Mouse (Mus musculus): ENCODE measurements around the gene Nek8.

Gene Nek8

DNA sequence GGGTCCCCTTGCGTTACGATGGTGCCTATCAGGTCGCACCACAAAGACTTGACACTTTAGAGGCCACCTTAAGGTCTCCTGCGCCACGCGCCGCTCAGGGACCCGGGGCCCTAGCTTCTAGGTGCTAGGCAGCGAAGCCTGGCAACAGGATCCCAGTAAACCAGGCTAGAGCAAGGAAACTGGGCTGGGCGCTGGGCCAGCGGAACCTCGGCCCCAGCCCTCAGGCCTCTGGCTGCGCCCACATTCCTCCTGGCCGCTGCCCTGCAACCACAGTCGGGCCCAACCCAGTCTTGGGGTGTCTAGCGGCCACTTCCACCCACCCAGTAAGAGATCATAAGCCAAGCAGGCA is 10.7 kb downstream of the Nek8 start:
- DNase-seq: peak; percentile 79

DNA sequence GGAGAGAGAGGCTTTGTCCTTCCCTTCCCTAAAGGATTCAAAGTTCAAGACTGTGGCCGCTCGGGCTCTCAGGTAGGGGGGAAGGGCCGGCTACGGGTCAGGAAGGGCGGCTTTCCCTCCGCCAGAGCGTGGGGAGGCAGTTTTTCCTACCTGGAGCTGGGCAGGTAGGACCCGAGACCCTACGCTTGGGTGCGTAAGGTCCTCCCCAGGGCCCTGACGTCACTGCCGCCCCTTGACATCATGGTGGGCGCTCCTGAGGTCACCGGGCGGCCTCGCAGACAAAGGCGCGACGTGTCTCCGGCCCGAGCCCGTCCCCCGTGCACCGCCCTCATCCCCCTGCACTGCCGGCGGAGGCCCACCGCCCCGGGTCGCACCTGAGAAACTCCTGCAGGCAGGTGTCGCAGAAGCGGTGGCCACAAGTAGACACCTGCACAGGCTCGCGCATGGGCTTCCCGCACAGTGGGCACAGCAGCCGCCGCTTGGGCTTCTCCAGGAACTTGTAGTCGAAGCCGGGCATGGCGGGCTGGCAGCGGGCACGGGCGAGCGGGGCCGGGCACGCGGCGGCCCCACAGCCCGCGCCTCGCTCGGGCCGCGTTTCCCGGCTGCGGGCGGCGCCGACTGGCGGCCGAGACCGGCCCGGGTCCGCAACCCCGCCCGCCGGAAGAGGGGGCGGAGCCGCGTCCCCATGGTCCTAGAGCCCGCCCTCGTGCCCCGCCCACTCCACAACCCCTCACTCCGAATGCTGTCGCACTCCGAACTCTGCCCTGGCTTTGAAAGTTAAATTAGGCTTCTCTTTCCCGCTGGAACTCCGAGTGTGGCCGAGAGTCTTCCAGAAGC is 11.3 kb downstream of the Nek8 start, which contains the start of gene Traf4:
TSS of gene Traf4 (minus strand) at position 666 of the 837 bp plus-strand sequence.
- DNase-seq: peak; percentile 90

DNA sequence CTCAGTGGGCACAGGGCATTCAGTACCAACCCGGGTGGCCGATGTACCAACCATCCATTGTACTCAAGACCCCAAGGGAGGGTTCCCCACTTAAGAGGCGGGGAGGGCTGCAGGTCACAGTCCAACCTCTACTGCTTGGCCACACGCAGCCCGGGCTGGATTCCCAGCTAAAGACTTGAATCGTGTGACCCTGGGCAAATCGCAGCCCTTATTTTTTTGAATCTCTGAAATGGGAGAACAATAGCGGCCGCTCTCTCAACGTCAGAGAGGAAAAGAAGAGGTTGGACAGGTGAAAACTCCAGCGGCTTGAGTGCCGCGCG is 11.9 kb downstream of the Nek8 start:
- no peak for DNase-seq

DNA sequence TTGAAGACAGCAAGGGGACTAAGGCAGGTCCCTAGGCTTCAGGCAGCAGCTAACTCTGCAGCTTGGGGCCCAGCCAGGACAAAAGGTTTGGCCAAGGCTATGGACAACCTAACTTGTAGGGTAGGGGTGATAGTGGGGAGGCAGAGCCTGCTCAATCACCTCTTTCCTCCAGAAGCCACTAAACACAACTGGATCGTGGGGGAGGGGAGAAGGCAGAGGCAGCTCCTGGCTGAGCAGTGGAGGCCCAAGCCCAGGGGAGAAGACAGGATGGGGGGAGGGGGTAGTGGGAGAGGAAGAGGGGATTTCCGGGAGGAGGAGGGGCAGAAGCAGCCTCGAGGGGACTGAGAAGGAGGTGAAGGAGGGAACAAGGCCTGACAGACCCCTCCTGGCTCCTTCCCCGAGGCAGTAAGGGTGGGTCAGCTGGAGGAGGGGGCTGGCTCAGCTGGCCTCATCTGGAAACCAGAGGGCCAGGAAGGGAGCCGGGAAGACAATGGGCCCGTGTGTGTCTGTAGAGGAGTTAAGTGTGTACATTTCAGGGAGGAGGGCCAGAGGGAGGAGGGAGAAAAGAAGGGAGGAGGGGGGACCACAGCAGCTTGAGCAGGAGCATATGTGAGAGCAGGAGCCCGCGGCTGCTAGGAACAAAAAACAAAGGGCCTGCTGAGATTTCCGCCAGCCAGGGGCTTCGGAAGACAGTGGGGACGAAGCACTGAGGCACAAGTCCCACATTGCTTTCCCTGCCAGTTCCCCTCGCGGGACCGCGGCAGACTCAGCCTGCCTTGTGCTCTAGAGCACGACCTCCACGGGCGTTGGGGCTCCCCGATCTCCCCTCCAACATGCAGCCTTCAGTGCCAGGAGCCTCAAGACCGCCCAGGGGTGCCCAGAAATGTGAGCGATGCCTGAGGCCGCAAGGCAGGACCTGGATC is 12.5 kb downstream of the Nek8 start:
- DNase-seq: peak; percentile 50

DNA sequence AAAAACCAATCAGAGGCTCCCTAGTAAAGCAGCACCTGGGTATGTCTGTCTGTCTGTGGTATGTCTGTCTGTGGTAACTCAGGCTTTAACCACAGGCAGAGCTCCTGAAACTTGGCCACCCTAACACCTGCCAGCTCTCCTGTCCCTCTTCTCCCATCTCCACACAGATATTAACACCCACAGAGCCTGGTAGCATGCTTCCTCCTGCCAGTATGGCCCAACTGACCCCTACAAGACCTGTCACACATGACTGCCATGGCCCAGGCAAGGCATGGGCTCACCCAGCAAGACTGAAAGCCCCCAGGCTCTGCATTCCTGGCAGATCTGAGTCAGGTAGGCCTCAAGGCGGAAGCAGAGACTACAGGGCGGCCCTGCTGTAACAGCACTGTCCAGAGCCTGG is 13.4 kb downstream of the Nek8 start:
- no peak for DNase-seq

DNA sequence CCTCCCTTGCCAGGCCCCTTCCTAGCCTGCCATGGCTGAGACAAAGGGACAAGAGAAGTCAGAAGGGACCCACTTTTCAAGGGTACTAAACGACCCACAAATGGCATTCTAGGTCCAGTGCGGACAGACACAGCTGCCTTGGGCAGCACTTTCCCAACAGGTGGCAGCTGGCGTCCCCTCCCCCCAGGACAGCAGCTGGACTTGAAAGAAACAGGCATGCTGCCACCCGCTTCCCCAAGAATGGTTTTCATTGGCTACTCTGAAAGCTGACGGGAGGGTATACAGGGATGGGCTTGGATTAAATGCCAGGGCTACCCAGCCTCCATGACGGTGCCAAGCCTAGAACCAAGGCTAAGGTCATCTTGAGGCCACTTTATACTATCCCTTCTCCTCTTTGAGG is 14.0 kb downstream of the Nek8 start:
- DNase-seq: peak; percentile 37

DNA sequence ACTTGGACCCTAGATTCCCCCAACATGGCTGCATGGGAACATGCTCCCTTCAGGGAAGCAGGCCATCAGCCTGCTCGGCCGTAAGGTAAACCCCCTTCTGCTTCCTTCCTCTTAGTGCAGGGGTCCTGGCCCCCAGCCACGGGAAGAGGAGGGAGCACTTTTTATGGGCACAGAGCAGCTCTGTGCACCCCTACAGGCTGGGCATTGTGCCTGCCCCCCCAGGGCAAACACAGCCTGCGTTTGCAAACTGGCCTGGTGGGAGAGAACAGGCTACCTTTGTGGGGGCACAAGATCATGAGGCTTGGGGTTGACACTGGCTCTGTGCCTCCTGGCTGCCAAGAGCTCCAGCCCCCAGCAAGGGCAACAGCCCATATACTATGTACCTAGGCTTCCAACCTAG is 14.5 kb downstream of the Nek8 start:
- no peak for DNase-seq

DNA sequence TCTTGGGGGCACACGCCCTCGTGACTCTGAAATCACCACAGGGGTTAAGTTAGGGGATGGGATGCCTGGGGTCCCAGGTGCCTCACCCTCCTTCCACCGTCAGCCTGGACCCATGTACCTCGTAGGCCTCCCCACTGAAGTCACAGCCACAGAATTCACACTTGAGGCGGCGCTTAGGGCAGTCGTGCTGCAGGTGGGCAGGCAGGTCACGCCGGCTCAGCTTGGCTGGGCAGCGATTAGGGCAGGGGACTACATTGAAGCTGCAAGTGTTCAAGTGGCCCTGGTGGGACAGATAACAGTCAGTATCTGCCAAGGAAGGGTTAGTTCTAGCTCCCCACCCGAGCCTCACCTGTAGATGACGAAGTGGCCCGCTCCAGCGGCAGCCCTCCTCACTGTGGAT is 15.3 kb downstream of the Nek8 start:
- DNase-seq: no peak

DNA sequence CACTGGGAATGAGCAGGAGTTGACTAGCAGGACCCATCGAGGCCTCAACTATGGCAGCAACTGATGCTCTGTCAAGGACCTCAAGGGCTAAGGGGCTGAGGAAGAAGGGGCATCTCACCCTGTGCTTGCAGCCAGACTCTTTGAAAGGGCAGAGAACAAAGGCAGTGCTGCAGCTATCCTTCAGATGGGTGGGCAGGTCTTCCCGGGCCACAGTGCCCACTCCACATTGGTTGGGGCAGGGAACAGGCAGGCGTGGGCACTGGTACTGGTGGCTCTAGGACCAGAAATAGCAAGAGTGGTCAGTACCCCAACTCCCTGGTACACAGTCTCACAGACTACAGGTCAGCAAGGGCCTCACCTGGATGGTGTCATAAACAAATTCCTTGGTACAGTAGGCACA is 15.8 kb downstream of the Nek8 start:
- no peak for DNase-seq

DNA sequence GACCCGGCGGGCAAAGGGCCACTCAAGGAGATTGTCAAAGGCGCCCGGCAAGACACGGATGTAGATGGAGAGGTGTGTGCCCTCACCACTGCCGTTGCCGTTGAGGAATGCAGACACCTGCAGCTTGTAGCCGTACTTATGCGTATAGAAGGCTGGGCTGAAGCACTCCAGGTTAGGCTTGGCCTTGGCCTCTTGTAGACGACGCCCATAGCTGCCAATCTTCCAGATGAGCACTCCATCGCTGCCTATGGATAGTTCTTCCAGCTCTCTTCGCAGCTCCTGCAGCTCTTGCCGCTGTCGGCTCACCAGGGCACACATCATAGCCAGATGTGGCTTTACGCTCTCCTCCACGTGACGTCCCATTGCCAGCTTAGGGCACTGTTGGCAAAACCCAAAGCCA is 16.3 kb downstream of the Nek8 start:
- no peak for DNase-seq

DNA sequence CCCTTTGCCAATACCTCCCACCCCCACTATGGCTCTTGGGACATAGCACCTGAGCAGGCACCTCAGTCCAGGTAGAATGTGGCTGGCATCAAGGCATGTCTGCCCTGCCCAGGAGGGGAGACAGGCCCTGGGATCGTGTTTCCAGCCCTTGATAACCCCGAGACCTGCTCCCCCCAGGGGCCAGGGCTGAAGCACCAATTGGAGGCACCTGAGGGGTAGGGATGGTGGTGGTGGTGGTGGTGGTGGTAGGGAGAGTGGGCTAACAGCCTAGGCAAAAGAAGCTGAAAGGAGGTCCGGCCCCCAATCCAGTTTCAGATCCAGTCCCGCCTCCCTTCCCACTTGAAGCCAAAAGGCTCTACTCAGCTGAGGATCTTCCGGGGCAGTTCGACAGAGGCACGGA is 16.9 kb downstream of the Nek8 start:
- no peak for DNase-seq

DNA sequence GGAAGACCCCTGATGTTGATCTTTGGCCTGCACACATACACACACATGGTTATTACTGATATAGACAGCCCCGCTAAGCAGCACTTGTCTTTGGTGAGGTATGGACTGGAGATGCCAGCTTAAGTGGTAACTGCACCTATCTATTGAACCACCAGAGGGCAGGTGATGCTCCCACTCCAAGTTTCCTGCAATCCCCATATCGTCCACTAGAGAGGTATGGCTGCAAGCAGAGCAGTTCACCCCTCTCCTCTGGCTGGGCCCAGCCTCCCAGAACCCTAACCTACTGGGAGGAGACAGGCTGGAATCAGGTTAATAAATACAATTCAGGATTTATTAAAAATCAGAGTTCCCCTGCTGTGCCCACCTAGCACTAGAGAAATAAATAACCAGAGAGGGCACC is 17.4 kb downstream of the Nek8 start:
- peak; percentile 95 for DNase-seq

DNA sequence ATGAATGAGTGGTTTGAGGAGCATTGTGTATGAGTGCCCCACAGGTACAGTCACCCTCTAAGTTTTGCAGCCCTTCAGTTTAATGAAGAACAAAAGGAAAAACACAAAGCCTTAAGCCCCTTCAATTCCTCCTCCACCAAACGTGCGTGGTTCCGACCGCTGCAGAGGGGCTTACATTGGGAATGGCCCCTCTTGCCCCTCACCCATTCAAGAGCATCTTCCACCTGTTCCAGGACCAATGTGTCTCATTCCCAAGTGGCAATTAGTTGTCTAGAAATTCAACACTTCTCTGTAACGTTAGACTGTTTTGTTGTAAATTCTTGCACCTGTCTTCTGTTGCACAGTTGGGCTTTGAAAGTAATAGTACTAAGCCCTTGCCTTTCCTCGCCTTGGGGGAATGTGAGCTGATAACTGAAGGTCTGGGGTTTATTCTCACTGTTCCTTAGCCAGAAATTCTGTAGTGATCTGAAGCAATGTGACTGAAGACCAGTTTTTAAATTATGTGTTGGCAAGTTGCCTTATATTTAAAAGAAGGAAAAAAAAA is 20.2 kb downstream of the Nek8 start:
- no peak for DNase-seq

DNA sequence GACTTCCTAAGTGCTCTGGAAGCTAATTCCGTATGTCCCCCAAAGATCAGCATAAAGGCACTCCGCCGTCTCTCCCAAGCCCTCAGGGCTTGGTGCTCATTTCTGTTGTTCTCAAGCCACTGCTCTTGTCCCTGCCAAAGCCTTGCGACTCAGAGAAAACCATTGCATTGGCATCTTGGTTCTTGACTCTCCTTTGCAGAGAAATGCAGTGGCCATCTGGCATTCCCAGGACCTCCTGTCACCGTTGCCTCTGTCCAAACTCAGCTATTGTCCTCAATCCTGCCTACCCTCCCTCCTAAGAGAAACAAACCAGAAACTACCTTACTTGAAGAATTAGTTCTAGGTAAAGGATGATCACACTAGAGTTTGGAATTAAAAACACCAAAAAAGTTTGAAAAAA is 20.8 kb downstream of the Nek8 start:
- no peak for DNase-seq

DNA sequence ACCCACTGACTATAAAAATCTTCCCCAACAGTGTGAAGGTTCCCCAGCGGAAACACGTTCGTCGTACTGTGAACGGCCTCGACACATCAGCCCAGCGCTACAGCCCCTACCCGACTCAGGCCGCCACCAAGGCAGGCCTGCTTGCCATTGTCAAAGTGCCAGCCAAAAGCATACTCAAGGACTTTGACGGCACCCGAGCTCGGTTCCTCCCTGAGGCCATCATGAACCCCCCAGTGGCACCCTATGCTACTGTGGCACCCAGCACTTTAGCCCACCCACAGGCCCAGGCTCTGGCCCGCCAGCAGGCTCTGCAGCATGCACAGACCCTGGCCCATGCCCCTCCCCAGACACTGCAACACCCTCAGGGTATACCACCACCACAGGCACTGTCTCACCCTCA is 22.7 kb downstream of the Nek8 start:
- DNase-seq: no peak

DNA sequence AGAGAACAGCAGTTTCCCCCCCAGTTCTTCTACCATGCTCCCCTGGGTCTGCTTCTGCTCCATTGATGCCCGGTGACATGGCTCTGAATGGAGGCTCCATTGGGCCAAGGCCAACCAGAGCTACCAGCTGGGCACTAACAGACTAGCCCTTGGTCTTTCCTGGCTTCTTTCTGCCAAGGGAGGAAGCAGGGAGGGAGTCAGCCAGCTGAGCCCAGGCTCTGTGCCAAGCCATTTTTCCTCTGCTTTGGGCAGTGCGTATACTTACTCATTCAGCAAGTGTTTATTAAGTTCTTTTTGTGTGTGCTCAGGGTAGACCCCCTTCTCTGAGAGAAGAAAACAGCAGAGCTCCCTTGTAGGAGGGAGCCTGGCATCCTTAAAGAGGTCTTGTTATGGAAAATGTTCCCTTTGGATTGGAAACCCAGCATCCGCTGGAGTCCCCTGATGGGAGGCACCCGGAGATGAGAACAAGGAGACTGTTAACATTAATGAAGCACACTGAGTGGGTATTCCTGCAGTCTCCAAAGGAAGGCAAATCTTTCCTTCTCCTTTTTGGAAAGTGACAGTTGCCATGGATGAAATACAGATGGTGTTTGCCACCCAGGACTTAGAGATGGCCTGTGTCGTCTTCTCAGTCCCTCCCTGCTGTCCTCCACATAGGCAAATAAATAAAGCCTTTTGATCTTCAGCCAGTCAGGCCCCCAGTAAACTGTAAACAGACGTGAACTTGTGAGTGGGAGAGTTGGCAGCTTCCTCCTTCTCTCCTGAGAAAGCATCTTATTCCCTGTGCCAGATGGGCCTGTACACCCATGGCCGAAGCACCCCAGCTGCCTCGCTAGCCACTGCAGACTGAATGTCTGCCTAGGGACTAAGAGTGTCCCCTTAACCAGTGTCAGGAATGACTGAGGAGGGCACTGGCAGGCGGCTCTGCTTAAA is 23.9 kb downstream of the Nek8 start:
- peak; percentile 84 for DNase-seq

DNA sequence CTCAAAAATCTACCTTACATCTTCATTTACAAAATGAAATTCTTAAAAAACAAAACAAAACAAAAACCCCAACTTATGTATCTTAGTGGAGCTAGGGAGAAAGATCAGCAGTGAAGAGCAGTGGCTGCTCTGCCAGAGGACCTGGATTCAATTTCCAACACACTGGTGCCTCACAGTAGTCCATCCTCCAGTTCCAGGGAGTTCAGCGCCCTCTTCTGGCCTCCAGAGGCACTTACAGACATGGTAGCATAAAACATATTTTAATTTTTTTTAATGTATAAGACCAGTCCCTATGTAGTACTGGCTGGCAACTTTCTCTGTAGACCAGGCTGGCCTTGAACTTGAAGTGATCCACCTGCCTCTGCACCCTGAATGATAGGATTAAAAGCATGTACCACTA is 25.3 kb downstream of the Nek8 start:
- peak; percentile 31 for DNase-seq

DNA sequence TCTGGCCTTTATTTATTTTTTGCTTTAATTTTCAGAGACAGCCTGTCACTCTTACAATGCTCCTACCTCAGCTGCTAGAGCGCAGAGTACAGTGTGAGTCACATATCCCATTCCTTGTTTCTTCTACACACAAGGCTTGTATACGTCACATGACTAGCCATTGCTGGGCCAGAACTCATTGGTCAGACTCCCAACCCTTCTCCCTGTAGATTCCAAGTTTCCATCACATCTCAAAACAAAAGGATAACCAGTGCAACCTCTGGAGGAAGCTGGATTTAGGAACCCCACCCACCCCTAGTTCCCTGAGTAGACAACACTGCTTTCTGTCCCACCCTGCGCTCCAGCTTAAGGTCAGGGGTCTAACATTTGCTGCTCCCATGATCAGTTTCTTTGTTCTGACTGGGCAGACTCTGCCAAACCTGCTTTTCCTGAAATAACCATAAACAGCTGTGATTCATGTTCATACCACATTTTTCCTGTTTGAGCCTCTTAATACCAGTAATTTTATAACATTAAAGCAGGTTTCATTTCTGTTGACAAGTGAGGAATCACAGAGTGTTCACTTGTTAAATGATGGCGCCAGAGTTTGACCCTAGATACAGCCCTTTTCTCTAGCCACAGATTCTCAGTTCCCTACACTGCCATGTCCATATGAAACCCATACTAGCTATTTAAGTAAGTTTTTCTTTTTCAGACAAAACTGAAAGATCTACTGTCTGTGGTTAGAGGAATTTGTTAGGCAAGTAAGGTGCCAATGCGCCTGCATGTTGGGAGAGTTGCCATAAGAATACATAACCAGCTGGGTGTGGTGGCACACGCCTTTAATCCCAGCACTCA is 29.6 kb downstream of the Nek8 start:
- DNase-seq: peak; percentile 52

DNA sequence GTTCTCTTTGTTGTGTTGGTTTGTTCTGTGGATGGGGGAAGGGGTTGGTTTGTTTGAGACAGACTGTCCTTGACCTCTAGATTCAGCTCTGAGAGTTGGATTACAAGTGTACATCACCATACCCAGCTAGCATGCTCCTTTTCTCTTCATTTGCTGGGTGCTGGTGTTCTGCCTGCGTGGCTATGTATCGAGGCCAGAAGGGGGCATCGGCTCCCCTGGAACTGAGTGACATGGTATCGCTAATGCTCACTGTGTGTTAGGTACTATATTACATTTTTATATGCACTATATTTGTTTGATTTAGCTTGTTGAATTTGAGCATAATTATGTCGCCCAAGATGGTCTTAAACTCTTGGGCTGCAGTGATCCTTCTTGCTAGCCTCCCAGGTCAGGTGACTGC is 30.3 kb downstream of the Nek8 start:
- no peak for DNase-seq

DNA sequence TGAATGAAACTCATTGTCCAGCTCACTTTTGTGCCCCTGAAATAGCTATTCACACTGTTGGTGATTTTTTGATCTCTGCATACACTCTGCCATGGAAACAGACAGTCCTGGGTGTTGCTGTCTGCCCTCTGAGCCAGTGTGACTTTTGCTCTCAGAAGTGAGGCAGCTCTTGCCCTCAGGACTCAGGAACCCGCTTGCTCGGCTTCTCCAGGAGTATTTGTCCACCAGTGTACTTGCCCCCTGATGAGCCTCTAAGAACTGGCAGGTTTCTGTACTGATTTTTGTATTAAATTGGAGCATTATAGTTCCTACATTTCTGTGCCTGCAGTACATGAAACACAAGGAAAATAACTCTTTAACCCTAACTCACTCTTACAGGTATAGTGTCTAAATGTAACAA is 33.0 kb downstream of the Nek8 start:
- DNase-seq: no peak

DNA sequence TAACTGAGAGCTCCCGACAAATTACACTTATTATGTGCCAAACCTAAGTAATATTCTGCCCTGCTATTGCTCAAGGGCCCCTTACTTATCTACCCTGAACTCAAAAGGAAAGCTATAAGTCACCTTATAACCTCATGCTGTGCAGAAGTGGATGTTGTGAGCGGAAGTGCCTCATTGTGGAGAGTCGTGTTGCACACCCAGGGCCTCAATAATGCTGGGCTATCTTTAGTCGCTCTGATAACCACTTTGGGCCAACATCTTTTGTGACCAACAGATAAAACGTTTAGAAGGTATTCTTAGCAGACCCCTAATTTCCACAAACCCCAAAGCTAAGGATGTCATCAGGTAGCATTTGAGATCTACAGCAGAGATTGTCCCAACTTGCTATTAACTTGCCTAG is 35.8 kb downstream of the Nek8 start:
- DNase-seq: no peak

DNA sequence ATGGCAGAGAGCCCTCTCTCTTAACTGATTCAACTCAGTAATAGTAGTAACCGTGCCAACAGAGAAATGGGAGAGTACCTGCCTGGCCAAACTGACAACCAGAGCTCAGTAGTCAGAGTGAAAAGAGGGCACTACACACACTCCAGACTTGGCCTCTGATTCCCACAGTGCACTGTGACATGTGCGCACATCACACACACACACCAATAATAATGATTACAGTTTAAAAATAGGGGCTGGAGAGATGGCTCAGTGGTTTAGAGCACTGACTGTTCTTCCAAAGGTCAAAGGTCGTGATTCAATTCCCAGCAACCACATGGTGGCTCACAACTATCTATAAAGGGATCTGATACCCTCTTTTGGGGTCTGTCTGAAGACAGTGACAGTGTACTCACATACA is 38.5 kb downstream of the Nek8 start:
- DNase-seq: no peak

Data from lung, postnatal 36 days (tissue).